Mouse (Mus musculus): ENCODE measurements around the gene Dync1i1.

Dync1i1 gene

DNA sequence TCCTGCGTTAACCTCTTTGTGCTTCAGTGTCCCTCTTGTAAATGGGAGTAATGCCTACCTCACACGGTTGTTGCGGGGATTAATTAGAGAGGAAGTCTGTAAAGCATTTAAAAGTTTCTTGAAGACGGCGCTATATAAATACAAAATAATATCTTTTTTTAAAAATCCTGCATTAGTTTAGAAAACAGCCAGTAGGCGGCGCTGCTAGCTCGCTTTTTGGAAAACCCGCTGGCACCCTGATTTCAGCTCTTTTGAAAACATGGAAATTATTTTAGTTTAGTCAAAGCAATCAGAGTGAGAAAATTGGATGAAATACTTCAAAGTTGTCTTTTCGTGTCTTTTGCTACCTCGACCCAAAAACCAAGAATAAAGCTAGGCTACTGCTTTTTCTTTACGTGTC is 132.9 kb downstream of the Dync1i1 start:
- CTCF ChIA-PET: no interaction called here

DNA sequence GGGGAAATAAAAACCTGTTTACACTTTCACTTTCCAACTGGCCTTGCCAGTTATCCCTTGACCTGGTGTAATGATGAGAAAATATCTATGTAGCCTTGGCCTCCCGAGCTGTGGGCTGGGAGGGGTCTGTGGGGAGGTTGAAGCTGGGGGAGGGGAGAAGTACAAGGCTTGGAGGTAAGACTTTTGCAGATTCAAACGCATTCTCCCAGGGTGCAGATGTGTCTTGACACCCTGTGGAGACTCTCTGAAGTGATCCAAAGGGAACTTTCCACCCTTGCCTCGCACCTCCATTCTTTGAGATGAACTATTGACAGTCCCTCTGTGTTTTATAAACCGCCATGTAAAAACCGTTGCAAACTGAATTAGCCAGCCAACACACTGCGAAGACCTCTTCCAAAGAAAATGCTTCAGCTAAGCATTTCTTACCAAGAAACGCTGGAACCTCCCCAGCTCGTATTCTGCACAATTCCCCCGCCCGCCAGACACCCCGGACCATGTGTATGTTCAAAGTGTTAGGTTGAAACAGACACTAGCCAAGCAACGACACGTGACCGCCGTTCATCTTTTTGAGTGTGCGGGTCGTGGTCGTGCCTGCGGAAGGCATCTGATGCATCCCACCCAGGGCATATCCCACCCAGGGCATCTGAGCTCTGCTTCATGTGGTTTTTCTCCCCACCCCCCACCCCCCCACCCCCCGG is 133.6 kb downstream of the Dync1i1 start:
- CTCF ChIA-PET: no interaction called here

DNA sequence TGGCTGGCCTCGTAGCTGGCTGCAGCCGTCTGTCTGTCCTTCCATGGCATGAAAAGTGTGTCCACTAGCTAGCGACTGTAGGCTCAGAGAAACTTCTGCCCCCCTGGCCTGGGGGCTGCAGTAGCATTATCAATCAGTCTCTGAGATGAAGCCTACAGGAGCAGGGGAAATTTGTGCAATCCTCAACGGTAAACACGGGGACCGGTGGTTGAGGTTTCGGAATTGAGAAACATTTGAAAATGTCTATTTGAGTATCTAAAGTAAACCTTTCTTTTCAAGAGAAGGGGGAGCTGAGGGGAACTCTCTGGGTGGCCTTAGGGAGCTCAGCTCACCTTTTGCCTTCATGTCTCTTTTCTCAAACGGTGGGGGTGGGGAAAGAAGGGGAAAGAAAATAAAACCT is 134.2 kb downstream of the Dync1i1 start:
- CTCF ChIA-PET: no interaction called here

DNA sequence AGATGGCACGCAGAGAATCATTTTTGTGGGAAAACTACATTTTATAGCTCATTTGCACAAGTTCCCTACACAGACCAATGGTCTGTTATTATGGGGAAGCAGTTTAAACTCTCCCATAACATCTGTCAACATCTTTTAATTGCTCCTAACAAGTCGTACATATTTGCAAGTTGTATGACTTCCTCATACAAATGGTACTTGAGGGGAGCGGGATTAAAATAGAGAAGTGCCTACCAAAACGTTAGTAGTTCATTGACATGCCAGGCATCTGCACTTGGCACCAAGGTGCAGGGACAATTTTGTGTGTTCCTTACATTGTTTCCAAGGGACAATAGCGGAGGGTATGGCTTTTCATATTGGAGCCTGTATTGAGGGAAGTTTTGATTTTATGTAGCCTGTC is 140.7 kb downstream of the Dync1i1 start:
- CTCF ChIA-PET: no interaction called here

DNA sequence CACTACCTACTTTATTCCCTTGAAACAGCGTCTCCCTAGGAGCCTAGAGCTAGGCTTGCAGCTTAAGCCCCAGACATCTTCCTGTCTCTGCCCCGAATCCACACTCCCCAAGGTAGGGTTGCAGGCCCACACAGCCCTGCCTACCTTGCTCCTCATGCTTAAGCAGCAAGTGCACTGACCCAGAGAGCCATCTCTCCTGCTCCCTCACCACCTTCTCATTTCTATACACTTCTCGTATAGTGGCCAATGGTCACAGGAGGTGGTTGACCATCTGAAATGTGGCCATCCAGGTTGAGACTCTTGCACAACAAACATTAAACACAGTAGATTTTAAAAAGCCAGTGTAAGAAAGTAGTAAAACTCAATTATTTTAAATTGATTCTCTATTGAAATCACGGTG is 141.8 kb downstream of the Dync1i1 start:
- CTCF ChIA-PET: no interaction called here

DNA sequence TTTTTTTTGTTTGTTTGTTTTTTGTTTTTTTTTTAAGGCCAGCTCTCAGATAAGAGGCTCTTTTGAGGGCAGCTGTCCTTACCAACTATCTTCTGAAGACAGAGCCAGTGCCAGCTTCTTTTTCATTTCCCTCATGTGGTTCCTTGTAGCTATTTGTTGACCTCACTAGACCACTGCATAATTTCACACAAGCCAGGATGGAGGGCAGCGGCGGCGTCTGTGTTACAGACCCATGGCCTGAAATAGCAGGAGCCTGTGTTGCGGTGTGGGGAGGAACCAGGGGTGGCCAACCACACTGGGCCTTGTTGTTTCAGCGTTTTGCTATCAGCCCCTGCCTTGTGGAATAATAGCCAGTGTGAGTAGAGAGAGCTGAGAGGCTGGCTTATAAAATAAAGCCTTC is 145.6 kb downstream of the Dync1i1 start:
- CTCF ChIA-PET: no interaction called here

DNA sequence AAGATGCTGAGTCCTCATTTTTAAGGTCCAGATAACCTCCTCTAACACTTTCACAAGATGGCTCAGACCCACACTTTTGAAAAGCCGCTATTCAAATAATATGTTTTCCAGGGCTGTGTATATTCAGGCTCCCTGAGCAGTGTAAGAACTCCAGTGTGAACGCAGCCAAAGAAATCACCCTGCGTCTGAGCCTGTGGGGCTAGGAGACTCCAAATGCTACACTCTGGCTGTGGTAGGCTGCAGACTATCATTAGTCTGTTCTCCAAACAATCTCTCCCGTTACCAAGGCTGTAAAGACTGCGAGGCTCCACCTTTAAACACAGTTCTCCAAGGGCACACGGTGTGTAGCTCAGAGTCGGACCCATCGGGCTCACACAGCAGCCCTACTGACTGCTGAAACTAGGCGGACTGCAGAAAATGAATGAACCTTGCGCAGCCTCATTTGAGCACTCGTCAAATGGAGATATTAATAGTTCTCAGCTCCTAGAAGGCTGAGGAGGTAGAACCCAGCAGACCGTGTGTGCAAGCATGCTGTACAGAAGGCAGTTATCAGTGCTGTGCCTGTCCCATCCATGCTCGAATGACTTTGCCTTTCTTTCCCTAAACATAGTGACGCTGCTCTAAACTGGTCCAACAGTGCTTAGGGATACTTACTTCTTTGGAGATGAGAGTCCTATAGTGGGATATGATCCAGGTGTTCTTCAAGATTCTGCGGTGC is 146.3 kb downstream of the Dync1i1 start:
- CTCF ChIA-PET: no interaction called here

DNA sequence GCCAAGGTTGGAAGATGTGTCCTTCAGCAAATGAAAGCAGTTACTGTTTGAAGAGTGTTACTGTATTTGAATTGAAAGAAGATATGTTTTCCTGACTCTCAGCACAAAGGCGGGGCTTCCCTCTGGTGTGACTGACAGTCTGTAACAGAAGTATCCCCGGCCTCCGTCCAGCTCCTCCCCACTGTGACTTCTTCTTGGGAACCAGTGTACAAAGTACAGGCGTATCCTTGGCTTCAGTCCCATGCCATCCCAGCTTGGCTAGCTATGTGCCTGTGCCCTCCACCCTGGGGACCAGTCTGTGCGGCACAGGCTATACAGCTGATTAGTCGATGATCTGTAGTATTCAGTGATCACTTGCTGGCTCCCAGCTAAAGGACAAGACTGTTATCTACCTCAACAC is 163.9 kb downstream of the Dync1i1 start:
- CTCF ChIA-PET: no interaction called here

DNA sequence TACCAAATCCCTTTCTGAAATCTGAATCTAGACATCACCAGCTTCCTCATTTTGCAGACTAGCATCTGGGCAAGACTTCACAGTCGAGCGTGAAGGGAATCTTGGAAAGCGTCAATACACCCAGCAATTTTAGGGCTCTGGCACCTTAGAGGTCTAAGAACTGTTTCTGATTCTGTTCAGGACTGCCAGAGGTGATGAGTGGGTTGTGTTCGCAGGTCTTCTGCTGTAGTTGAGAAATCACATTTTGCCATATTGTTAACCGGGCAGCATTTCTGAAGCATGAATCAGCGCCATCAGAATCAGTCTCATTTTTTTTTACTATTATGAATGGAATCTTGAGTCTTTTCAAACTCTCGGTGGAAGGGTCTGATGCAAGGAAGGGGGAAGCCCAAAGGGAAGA is 185.9 kb downstream of the Dync1i1 start:
- CTCF ChIA-PET: no interaction called here

DNA sequence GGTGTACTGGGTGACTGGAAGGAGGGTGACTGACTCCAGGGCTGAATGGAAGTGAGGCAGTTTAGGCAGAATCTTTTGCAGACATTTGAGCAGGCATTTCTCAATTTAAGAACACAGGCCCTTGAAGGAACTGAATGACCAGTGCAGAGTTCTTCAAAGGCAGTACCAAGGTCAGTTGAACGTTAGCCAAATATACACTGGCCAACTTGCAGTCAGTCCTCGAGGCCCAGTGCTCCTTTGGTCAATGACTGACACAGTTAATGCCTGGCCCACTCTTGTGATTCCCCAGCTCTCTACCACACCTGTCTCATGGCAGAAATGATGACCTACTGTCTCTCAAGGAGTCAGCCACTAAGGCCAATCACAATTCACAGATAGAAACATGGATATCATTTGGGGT is 189.6 kb downstream of the Dync1i1 start:
- CTCF ChIA-PET: no interaction called here

DNA sequence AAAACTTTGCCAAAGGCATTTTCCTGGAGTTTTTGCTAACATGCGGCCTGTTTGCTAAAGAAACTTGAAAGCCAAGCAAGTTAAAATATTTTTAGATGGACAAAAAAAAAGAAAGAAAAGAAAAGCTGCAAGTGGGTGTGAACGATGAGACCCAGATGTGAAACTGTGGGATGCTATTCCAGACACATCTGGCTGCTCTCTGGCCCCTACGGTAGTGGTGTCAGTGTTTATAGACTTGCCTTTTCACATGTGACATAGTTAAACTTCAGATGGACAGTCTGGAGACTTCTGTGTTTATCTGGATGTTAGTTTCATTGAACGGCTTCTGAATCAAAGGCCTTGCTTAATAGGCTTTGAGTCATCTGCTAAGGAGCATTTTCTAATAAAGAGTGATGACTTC is 195.2 kb downstream of the Dync1i1 start:
- CTCF ChIA-PET: no interaction called here

DNA sequence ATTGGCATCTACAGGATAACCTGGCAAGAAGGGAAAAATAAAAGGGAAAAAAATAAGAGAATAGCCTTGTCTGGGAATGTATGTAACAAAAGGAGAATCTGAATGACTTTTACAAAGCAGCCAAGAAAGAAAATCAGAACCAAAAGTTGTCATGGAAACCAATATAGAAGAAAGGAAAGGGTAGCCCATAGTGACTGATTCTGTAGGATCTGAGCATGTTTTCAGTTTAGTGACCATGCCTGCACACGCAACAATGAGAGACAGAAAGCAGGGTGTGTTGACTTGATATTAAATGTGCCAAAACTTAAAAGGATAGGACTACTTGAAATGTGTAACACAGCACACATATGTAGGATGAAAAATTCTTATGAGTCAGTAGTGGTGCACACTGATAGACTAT is 197.2 kb downstream of the Dync1i1 start:
- CTCF ChIA-PET: no interaction called here

DNA sequence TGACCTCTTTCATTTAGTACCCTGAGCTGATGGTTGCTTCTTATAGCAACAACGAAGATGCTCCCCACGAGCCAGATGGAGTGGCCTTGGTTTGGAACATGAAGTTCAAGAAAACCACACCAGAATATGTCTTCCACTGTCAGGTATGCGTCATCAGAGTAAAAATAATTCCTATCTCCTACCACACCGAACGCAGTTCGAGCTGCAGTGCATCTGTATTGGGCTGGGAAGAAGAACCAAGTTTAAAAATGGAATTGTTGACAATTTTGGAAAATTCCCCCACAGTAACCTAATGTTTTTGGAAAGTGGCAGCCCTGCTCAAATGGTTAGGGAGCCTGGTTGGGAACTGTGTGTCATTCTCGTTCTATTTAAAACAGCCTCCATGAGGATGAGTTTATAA is 197.7 kb downstream of the Dync1i1 start:
- CTCF ChIA-PET: no interaction called here

DNA sequence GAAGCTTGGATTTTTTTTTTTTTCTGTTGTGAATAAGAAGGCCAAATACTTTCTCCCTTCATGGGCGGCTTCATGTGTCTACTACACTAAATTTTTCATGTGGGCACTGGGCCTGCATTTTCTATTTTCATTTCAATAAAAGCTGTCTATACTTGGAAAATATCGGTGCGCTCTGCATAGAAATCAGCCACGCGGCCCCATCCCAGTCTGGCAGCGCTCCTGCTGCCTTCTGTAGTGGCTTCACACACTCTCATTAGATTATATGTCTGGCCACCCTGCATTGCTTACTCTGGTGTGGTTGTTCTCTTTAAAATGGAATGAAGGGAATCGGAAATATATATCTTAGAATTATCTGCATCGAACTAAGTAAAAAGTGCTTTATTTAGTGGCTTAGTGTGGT is 204.7 kb downstream of the Dync1i1 start:
- CTCF ChIA-PET: no interaction called here

DNA sequence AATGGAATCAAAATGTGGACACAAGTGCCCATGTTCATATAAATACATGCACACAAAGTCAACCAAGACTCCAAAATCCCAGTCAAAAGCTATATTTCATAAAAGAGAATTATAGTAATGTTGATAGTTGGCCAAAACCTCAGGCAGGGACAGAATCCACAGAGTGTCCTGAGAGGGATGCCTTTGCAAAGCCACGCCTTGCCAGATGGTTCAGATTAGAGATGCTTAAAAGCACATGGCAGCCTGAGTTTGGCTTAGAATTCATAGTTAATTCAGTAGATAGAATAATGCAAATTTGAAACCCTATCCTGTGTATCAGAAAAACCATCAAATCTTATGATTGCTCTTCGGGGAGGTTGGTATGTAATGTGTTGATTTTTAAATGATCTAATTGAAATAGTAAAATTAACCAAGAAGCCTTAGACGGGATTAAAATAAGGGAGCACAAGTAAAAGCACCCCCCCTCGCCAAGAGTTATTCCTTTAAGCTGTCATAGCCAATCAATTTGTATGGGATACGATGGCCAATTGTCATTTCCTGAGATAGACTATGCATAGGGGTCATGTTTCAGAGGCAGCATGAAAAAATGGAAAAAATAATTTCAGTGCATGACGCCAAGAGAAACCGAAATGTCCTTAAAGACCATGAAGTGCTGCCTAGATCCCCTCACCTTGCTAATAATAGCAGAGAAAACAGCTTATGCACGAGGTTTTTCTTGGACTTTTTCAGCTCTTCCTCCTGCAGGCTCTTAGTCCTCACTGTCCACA is 210.3 kb downstream of the Dync1i1 start:
- CTCF ChIA-PET: no interaction called here

DNA sequence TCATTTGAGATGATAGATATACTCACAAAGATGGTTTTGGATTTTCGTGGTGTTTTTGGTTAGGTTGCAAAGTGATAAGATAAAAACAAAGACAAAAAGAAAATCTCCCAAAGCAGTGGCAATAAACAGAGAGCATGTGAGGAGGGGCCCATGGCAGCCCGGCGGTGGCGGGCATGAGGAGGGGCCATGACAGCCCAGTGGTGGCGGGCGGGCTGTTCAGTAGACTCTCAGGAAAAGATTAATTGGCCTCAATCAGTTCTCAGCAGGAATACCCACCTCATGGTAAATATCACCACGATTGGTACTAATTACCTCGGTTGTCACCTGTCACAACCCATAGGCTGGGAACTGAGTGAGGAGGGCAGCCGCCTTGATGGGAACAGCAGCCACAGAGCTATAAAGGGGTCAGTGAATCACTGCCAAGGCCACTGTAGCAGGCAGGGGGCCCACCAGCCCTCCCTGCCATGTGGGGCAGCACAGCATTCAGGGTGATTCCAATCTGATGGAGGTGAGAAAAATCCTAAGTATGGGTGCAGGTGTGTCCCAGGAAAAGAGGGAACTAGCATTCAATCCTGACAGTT is 224.5 kb downstream of the Dync1i1 start:
- CTCF ChIA-PET: no interaction called here

DNA sequence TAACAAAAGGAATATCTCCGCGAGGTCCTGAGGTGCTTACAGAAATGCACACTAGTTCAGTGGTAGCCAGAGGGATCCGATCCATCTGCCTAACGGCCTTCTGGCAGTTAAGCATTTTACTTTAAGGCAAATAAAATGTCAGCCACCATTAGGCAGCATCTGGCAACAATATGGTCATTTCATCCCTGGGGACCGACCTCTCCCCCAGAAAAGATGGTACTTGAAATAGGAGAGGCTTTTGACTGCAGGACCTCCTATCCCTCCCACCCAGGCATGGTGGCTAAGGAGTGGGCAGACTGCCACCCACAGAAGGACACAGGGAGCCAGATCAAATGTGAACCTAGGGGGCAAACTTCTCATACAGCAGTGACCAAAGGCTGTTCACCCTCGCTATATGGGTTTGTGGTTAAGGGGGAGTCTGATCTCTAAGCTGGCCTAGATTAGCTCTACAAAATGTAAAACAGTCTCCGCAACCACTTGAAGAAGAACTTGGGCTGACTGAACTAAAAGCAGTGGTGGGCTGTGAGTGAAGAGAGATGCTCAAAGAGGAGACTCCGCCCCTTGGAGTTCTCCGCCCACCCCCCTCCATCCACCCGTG is 231.0 kb downstream of the Dync1i1 start:
- CTCF ChIA-PET: no interaction called here

DNA sequence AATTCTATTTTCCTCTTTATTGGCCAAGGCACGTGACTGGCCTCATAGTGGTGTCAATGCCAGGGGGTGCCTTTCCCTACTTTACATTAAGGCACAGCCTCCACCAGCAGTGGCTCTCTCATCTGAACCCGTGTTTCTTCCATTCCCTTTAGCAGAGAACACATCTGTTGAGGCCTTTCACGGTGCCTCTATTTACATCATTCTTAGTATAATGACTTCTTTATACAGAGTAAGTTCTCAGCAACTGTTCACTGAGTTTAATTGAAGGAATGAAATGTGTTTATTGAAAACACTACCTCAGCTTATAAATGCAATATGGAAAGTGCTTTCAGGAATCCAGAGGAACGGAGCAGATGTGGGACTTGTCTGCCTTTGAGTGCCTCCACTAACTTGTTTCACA is 235.3 kb downstream of the Dync1i1 start:
- CTCF ChIA-PET: no interaction called here

DNA sequence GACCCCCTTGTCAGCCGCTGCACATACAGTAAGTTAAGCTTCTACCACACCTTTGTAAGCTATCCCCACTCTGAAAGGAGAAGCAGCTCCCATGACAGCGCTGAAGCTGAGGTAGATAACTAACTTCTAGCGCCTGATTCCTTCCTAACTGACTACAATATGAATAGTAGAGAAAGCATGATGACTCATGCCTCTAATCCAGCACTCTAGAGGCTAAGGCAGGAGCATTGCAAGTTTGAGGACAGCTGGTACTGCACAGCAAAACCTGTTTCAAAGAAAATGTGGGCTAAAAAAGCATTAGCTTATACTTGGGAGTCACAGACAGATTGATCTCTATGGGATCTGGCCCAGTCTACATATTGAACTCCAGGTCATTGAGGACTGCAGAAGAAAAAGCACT is 236.5 kb downstream of the Dync1i1 start:
- CTCF ChIA-PET: no interaction called here

DNA sequence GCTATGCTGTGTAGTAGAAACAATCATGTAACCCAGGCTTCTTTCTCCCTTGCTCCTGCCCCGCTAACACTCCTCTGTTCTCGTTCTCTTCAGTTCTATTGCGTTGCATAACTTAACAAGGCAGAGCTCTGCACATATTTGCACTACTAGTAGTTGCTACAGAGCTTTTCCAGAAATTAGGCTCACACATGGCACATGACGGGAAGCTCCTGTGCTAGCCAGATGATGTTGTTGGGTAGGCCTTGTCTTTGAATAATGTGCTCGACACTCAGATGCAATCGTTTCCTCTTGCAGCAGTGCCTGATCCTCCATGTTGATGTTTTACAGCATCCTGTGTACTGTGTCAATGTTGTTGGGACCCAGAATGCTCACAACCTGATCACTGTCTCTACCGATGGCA is 240.9 kb downstream of the Dync1i1 start:
- CTCF ChIA-PET: no interaction called here

DNA sequence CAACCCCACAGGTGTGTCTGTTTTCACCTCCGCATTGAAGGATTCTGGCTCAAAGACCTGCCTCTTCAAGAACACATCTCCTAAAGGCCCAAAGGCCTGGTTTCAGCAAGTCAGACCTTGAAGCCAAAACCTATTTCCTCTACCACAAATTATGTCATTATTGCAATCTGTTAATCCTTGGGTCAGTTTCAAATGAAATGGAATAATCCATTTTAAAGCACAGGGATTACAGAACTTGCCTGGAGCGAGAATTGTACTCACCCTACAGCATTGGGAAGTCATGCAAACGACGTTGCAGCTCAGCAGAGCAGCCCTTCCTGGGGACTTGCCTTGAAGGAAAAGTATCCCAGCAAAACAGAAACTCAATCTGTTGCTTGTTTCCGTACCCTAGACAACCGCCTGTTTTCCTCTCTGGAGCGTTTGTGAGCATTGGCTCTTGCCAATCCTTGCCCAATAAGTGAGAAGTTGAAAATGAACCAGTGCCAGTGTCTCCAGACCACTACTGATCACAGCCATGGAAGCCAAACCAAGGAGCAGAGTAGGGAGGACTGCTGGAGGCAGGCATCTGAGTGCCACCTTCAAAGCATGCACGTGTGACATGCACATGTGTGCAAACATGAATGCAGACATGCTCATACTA is 241.5 kb downstream of the Dync1i1 start:
- CTCF ChIA-PET: no interaction called here

DNA sequence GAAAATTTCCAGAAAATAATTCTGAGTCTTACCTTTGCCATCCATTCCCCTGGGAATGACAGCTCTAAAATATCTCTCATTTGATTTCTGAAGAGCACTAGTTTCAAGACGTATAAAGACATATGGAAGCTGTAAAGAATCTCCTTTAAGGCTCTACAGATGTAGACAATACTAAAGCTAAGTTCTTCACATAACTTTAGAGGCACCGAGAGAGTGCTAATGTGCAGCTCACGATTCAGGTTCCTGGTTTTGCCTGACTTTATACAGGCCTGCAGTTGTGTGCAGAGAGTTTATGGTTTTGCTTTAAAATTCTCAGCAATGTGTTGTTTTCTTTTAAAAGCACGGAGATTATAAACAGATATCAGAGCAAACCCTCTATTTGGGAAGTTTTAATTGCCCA is 242.1 kb downstream of the Dync1i1 start:
- CTCF ChIA-PET: no interaction called here

Data from spleen, embryonic (tissue).